Mouse (Mus musculus): ENCODE data around the gene Atp6v1b1. TPM values are rescaled to one million over a fixed set of nuclear protein-coding genes. Genes with fewer than 3 reads are reported as not detected.

Gene Atp6v1b1
- total RNA-seq, 2 experiments from 2014 or later, result 0.68 to 1.0 TPM

GRCm38 (mm10) chr6:83714221-83715123, 28.3 kb upstream of the Atp6v1b1 start:
- peak; percentile 62 for DNase-seq
- intact Hi-C loops (cut with DNase I), result no loop called here

GRCm38 (mm10) chr6:83715461-83716196, 27.2 kb upstream of the Atp6v1b1 start:
- no peak for DNase-seq
- intact Hi-C loops (cut with DNase I), result no loop called here

GRCm38 (mm10) chr6:83717026-83717425, 25.8 kb upstream of the Atp6v1b1 start:
- intact Hi-C loops (cut with DNase I), result no loop called here

GRCm38 (mm10) chr6:83722526-83722925, 20.3 kb upstream of the Atp6v1b1 start:
- intact Hi-C loops (cut with DNase I), result no loop called here

More at GRCm38 (mm10) chr6:83717026-83717425, 25.8 kb upstream of the Atp6v1b1 start:
- DNase-seq, result no peak

GRCm38 (mm10) chr6:83727178-83727577, 15.6 kb upstream of the Atp6v1b1 start:
- intact Hi-C loops (cut with DNase I), result no loop called here
- DNase-seq, result no peak

More at GRCm38 (mm10) chr6:83722526-83722925, 20.3 kb upstream of the Atp6v1b1 start:
- DNase-seq, result no peak

- DNase-seq, result no peak
- intact Hi-C loops (cut with DNase I), result no loop called here
These were observed 14.3 kb upstream of the Atp6v1b1 start for GRCm38 (mm10) chr6:83728488-83728887.

GRCm38 (mm10) chr6:83729350-83729970, 13.3 kb upstream of the Atp6v1b1 start:
- no peak for DNase-seq
- intact Hi-C loops (cut with DNase I), result no loop called here

GRCm38 (mm10) chr6:83731128-83731527, 11.7 kb upstream of the Atp6v1b1 start:
- intact Hi-C loops (cut with DNase I), result no loop called here
- peak; percentile 74 for DNase-seq

GRCm38 (mm10) chr6:83737311-83737710, 5.5 kb upstream of the Atp6v1b1 start:
- intact Hi-C loops (cut with DNase I), result no loop called here
- DNase-seq, result no peak

- intact Hi-C loops (cut with DNase I), result no loop called here
- DNase-seq, result no peak
These were observed 4.2 kb upstream of the Atp6v1b1 start for GRCm38 (mm10) chr6:83738596-83738995.

GRCm38 (mm10) chr6:83743212-83743611, 422 bp downstream of the Atp6v1b1 start:
- intact Hi-C loops (cut with DNase I), result no loop called here
- no peak for DNase-seq

GRCm38 (mm10) chr6:83744126-83744525, 1.3 kb downstream of the Atp6v1b1 start:
- intact Hi-C loops (cut with DNase I), result no loop called here
- no peak for DNase-seq

- intact Hi-C loops (cut with DNase I), result no loop called here
- DNase-seq, result no peak
These were observed 1.8 kb downstream of the Atp6v1b1 start for GRCm38 (mm10) chr6:83744557-83744956.

GRCm38 (mm10) chr6:83745466-83745865, 2.7 kb downstream of the Atp6v1b1 start:
- intact Hi-C loops (cut with DNase I), result no loop called here
- DNase-seq, result no peak

- DNase-seq, result no peak
- intact Hi-C loops (cut with DNase I), result no loop called here
These were observed 6.5 kb downstream of the Atp6v1b1 start for GRCm38 (mm10) chr6:83749286-83749685.

GRCm38 (mm10) chr6:83750171-83750684, 7.4 kb downstream of the Atp6v1b1 start:
- intact Hi-C loops (cut with DNase I), result no loop called here
- peak; percentile 60 for DNase-seq

GRCm38 (mm10) chr6:83756051-83756450, 13.3 kb downstream of the Atp6v1b1 start:
- no peak for DNase-seq
- intact Hi-C loops (cut with DNase I), result no loop called here

GRCm38 (mm10) chr6:83762344-83762743, 19.6 kb downstream of the Atp6v1b1 start, which contains the start of gene Ankrd53:
TSS of gene Ankrd53 (plus strand) at chr6:83762644.
- intact Hi-C loops (cut with DNase I), result no loop called here
- no peak for DNase-seq

- DNase-seq, result peak; percentile 10
- intact Hi-C loops (cut with DNase I), result no loop called here
These were observed 20.2 kb downstream of the Atp6v1b1 start for GRCm38 (mm10) chr6:83762880-83763431.

- no peak for DNase-seq
- intact Hi-C loops (cut with DNase I), result no loop called here
These were observed 24.2 kb downstream of the Atp6v1b1 start for GRCm38 (mm10) chr6:83766982-83767381.

- intact Hi-C loops (cut with DNase I), result no loop called here
These were observed 25.7 kb downstream of the Atp6v1b1 start for GRCm38 (mm10) chr6:83768485-83768884.

More at GRCm38 (mm10) chr6:83768485-83768884, 25.7 kb downstream of the Atp6v1b1 start:
- no peak for DNase-seq
